In the genomic region with DNA sequence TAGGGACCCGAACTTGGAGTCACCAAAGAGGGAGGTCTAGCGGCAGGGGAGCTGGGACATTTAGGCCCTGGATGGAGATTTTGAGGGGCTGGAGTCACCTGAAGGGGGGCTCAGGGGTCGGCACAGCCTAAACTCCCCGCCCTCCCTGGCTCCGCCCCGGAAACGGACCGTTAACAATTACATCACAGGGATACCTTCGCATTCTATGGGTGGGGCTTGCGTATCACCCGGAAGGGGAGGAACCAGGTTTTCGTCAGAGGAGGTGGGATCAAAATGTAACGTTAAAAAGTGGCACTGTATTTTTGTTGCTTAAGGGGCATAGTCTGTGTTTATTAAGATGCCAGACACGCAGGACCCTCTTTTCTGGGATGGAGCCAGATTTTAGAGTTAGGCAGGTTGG, we compare ENCODE assay signal across 8 mouse cellular contexts. TPM values are rescaled to one million over a fixed set of nuclear protein-coding genes. Genes with fewer than 3 reads are reported as not detected.
DNase-seq lines count a peak whose midpoint lies in the region; ATAC-seq and TF ChIP-seq lines count a peak whose summit lies in the region.
"Not testable (repeated sequence)": the region's sequence is repeated elsewhere in the genome, so short reads cannot be mapped to it uniquely, and the experiment has no call there.

A gene (minus strand): TSS at position 246 of the 400 bp plus-strand sequence.

- not testable (repeated sequence) for H3K36me3 ChIP-seq in embryonic facial prominence, embryonic 11.5 days (replicated peaks; ENCODE audit: control insufficient read depth, insufficient read depth, low read depth, low read length); heart, adult 2 months (ENCODE audit: control insufficient read depth, insufficient read depth, low read length)

- peak within 1 kb of the TSS; percentile 32 for H3K4me2 ChIP-seq in embryonic facial prominence, embryonic 11.5 days (ENCODE audit: low read depth, low read length)

- not testable (repeated sequence) for H3K4me1 ChIP-seq in embryonic facial prominence, embryonic 11.5 days (ENCODE audit: control insufficient read depth, insufficient read depth, low read length); heart, adult 2 months (ENCODE audit: control insufficient read depth, insufficient read depth, low read length)

- not testable (repeated sequence) for H3K27me3 ChIP-seq in embryonic facial prominence, embryonic 11.5 days (ENCODE audit: control insufficient read depth, insufficient read depth, low read length); heart, adult 2 months (ENCODE audit: control insufficient read depth, insufficient read depth, low read length)

- under 1% methylated on average over 11 of the region's 14 CpGs for WGBS in embryonic facial prominence, embryonic 11.5 days
- WGBS in heart, adult 2 months = 8% methylated on average over 12 of the region's 14 CpGs

- TF ChIP-seq EP300 in heart, adult 2 months (IDR thresholded peaks at IDR 0.05; ENCODE audit: insufficient read depth, low read depth, low read length) = not testable (repeated sequence)

- not testable (repeated sequence) for H3K9me3 ChIP-seq in embryonic facial prominence, embryonic 11.5 days (replicated peaks; ENCODE audit: control insufficient read depth, low read length)

- ATAC-seq in embryonic facial prominence, embryonic 11.5 days (replicated peaks; ENCODE audit: insufficient number of reproducible peaks, low FRiP score, low TSS enrichment, low read depth) = not testable (repeated sequence)

- not testable (repeated sequence) for TF ChIP-seq CTCF in heart, adult 2 months (IDR thresholded peaks at IDR 0.05)

- H3K27ac ChIP-seq in embryonic facial prominence, embryonic 11.5 days (replicated peaks; ENCODE audit: low read depth, low read length) = not testable (repeated sequence)
- peak within 1 kb of the TSS; percentile 59 for H3K27ac ChIP-seq in heart, adult 2 months

- peak within 1 kb of the TSS; percentile 24 for H3K4me3 ChIP-seq in embryonic facial prominence, embryonic 11.5 days (ENCODE audit: low read depth, low read length)
- H3K4me3 ChIP-seq in heart, adult 2 months = peak within 1 kb of the TSS; percentile 39; the same call in 1 of the 2 replicates

- H3K79me2 ChIP-seq in heart, adult 2 months (replicated peaks; ENCODE audit: control insufficient read depth, insufficient read depth, low read length) = not testable (repeated sequence)

- intact Hi-C loops in heart, adult 2 months (cut with DNase I) = loop anchor here (2.0 kb wide), 1 partner anchor 15 kb away; no protein-coding TSS in a partner anchor
- intact Hi-C loops in left cerebral cortex, postnatal 25 days (cut with DNase I) = not testable (repeated sequence)

- H3K9ac ChIP-seq in embryonic facial prominence, embryonic 11.5 days (replicated peaks; ENCODE audit: low read length) = not testable (repeated sequence)
- peak within 1 kb of the TSS; percentile 46; the same call in 1 of the 2 replicates for H3K9ac ChIP-seq in heart, adult 2 months (ENCODE audit: low read depth, low read length)

- TF ChIP-seq POLR2A in heart, adult 2 months (IDR thresholded peaks at IDR 0.05; ENCODE audit: insufficient read depth, low read depth, low read length) = not testable (repeated sequence)

- peak; percentile 92 for DNase-seq in adrenal gland, postnatal 14 days
- DNase-seq in embryonic facial prominence, embryonic 11.5 days (ENCODE audit: low spot score) = peak; percentile 92
- peak; percentile 77 to 84 for DNase-seq in heart, adult 2 months
- peak; percentile 89 for DNase-seq in kidney, adult 11 months
- peak; percentile 69 to 91 for DNase-seq in left cerebral cortex, postnatal 25 days (ENCODE audit: low spot score in 2 of 2)
- DNase-seq in mesoderm, embryonic 11.5 days (ENCODE audit: low read depth, low spot score) = peak; percentile 86
- peak; percentile 61 for DNase-seq in right cerebral cortex, postnatal 14 days
- DNase-seq in urinary bladder, postnatal 14 days (ENCODE audit: low spot score) = peak; percentile 82

RNA-seq across cellular contexts. Expression of the gene that starts here (rescaled TPM):
- 29.7 and 34.9 TPM in 2 replicates for total RNA-seq in adrenal gland, postnatal 14 days (2021)
- polyA plus RNA-seq in embryonic facial prominence, embryonic 11.5 days (2014; fragmentation: Nextera tagmentation; extraction: Ambion mirVana) = 47.7 and 49.3 TPM in 2 replicates
- 10 to 100 TPM; 17.7 to 20.2 TPM for total RNA-seq in heart, adult 2 months (2021)
- 23.0 and 23.6 TPM in 2 replicates for polyA plus RNA-seq in heart, adult 2 months (2012; rRNA removed)
- total RNA-seq in left cerebral cortex, postnatal 25 days (2021) = 100 to 1,000 TPM; 261 to 267 TPM
